Mouse (Mus musculus) brown adipose tissue, adult 24 weeks (tissue): Measurements from ENCODE around the gene Amz1. TPM values are rescaled to one million over a fixed set of nuclear protein-coding genes. Genes with fewer than 3 reads are reported as not detected.

ENCODE experiments used
- H3K27ac ChIP-seq: fragments of 200-500 bp; replicated peaks from 2 replicates; pipeline ENCODE4 v1.5.1; 2012; ENCODE audit warnings: low read depth, mild to moderate bottlenecking, low read length
- H3K4me1 ChIP-seq: fragments of 200-500 bp; 2 replicates; pipeline ENCODE4 v1.6.1; 2012; ENCODE audit warnings: low read length, mixed read lengths; ENCODE audit not compliant: control insufficient read depth, insufficient read depth, insufficient read length
- H3K4me3 ChIP-seq: fragments of 200-500 bp; 2 replicates; pipeline ENCODE4 v1.5.1; 2012; ENCODE audit warnings: low read depth, mild to moderate bottlenecking, low read length, moderate library complexity; ENCODE audit not compliant: insufficient read depth
- polyA plus RNA-seq: library from polyadenylated mRNA; stranded (reverse); fragments of >200 nt; gene quantifications from 2 replicates; pipeline ENCODE4 v1.2.4, GENCODE M21; 2012; ENCODE audit not compliant: missing spikeins, insufficient read depth, insufficient read length

Amz1 gene
- polyA plus RNA-seq, 1 experiment = 0.63 TPM

GRCm38 (mm10) chr5:140771612-140772011 lies 47.7 kb downstream of the Amz1 start:
- no peak overlapping the region for H3K4me3 ChIP-seq
- H3K27ac ChIP-seq = peak overlapping the region; percentile 86
- peaks cover 26% of the 10 kb centered on the region for H3K4me1 ChIP-seq

GRCm38 (mm10) chr5:140772158-140772557 lies 48.2 kb downstream of the Amz1 start:
- peaks cover 23% of the 10 kb centered on the region for H3K4me1 ChIP-seq
- peak overlapping the region; percentile 86 for H3K27ac ChIP-seq
- no peak overlapping the region for H3K4me3 ChIP-seq

GRCm38 (mm10) chr5:140775111-140775510 lies 51.2 kb downstream of the Amz1 start:
- peaks cover 13% of the 10 kb centered on the region for H3K4me1 ChIP-seq
- no peak overlapping the region for H3K4me3 ChIP-seq
- no peak overlapping the region for H3K27ac ChIP-seq

GRCm38 (mm10) chr5:140776968-140777367 lies 53.0 kb downstream of the Amz1 start:
- no peak overlapping the region for H3K4me3 ChIP-seq
- peaks cover 8% of the 10 kb centered on the region for H3K4me1 ChIP-seq
- H3K27ac ChIP-seq = peak overlapping the region; percentile 35

GRCm38 (mm10) chr5:140781122-140781521 lies 57.2 kb downstream of the Amz1 start:
- Histone ChIP-seq H3K4me1 (peaks cover 2% of the 10 kb centered on the region; the same call in 1 of the 2 replicates), H3K27ac (no peak overlapping the region), H3K4me3 (no peak overlapping the region)

- peaks cover 2% of the 10 kb centered on the region; the same call in 1 of the 2 replicates for H3K4me1 ChIP-seq
- no peak overlapping the region for H3K27ac ChIP-seq
- no peak overlapping the region for H3K4me3 ChIP-seq
Measured at GRCm38 (mm10) chr5:140781886-140782572, 58.1 kb downstream of the Amz1 start.

GRCm38 (mm10) chr5:140783577-140783976 lies 59.6 kb downstream of the Amz1 start:
- no peak overlapping the region for H3K27ac ChIP-seq
- peaks cover 7% of the 10 kb centered on the region for H3K4me1 ChIP-seq
- H3K4me3 ChIP-seq = no peak overlapping the region

- peaks cover 13% of the 10 kb centered on the region for H3K4me1 ChIP-seq
- H3K4me3 ChIP-seq = no peak overlapping the region
- H3K27ac ChIP-seq = no peak overlapping the region
Measured at GRCm38 (mm10) chr5:140784288-140784687, 60.4 kb downstream of the Amz1 start.

- H3K4me3 ChIP-seq = no peak overlapping the region
- H3K27ac ChIP-seq = no peak overlapping the region
- peaks cover 17% of the 10 kb centered on the region for H3K4me1 ChIP-seq
Measured at GRCm38 (mm10) chr5:140785240-140785872, 61.4 kb downstream of the Amz1 start.

- peaks cover 42% of the 10 kb centered on the region for H3K4me1 ChIP-seq
- H3K4me3 ChIP-seq = no peak overlapping the region
- peak overlapping the region; percentile 1; the same call in 1 of the 2 replicates for H3K27ac ChIP-seq
Measured at GRCm38 (mm10) chr5:140789561-140789960, 65.6 kb downstream of the Amz1 start.

GRCm38 (mm10) chr5:140790392-140790791 lies 66.5 kb downstream of the Amz1 start:
- H3K4me3 ChIP-seq = no peak overlapping the region
- H3K27ac ChIP-seq = peak overlapping the region; percentile 49
- peaks cover 50% of the 10 kb centered on the region for H3K4me1 ChIP-seq

GRCm38 (mm10) chr5:140790937-140791877 lies 67.3 kb downstream of the Amz1 start:
- H3K4me1 ChIP-seq = peaks cover 48% of the 10 kb centered on the region
- no peak overlapping the region for H3K4me3 ChIP-seq
- H3K27ac ChIP-seq = peak overlapping the region; percentile 75

GRCm38 (mm10) chr5:140792233-140792632 lies 68.3 kb downstream of the Amz1 start:
- Histone ChIP-seq H3K27ac (peak overlapping the region; percentile 75), H3K4me1 (peaks cover 55% of the 10 kb centered on the region), H3K4me3 (no peak overlapping the region)

- peaks cover 56% of the 10 kb centered on the region for H3K4me1 ChIP-seq
- 0 out of 2 replicates have a peak overlapping the region, but pooled peaks have one; percentile 62 for H3K27ac ChIP-seq
- H3K4me3 ChIP-seq = no peak overlapping the region
Measured at GRCm38 (mm10) chr5:140794753-140795152, 70.8 kb downstream of the Amz1 start.

- peaks cover 56% of the 10 kb centered on the region for H3K4me1 ChIP-seq
- no peak overlapping the region for H3K4me3 ChIP-seq
- H3K27ac ChIP-seq = peak overlapping the region; percentile 62; the same call in 1 of the 2 replicates
Measured at GRCm38 (mm10) chr5:140795176-140795575, 71.2 kb downstream of the Amz1 start.
